Mouse (Mus musculus): ENCODE results near the gene 3300002I08Rik. TPM values are rescaled to one million over a fixed set of nuclear protein-coding genes. Genes with fewer than 3 reads are reported as not detected.
"Not testable (repeated sequence)": the region's sequence is repeated elsewhere in the genome, so short reads cannot be mapped to it uniquely, and the experiment has no call there.

The 3300002I08Rik gene
- 4.3 TPM in 2 replicates for polyA plus RNA-seq (2015; fragmentation: Nextera tagmentation; extraction: Ambion mirVana)

GRCm38 (mm10) chr2:150362113-150362877, at the start of gene 3300002I08Rik:
Gene 3300002I08Rik, minus strand, starts transcription at chr2:150362765.
- WGBS: under 1% methylated on average over 16 of the region's 17 CpGs
- not testable (repeated sequence) for H3K36me3 ChIP-seq (ENCODE audit: insufficient read depth, low read length); H3K4me1 ChIP-seq (ENCODE audit: insufficient read depth, low read depth, low read length); H3K27me3 ChIP-seq (replicated peaks; ENCODE audit: insufficient read depth, low read length); H3K9me3 ChIP-seq (ENCODE audit: low read length)
- ATAC-seq (peak; percentile 99), DNase-seq (ENCODE audit: low spot score) (peak; percentile 93)
- Histone ChIP-seq H3K4me2 (replicated peaks; ENCODE audit: low read depth, low read length) (peak within 1 kb of the TSS; percentile 43), H3K4me3 (ENCODE audit: low read depth, low read length) (peak within 1 kb of the TSS; percentile 64), H3K9ac (replicated peaks; ENCODE audit: low read depth) (peak within 1 kb of the TSS; percentile 48), H3K27ac (ENCODE audit: low read length) (peak within 1 kb of the TSS; percentile 73; the same call in 1 of the 2 replicates)

GRCm38 (mm10) chr2:150412146-150412545, 49.6 kb upstream of the 3300002I08Rik start:
- not testable (repeated sequence) for H3K9ac ChIP-seq (replicated peaks; ENCODE audit: low read depth); H3K4me1 ChIP-seq (ENCODE audit: insufficient read depth, low read depth, low read length); H3K27ac ChIP-seq (ENCODE audit: low read length); ATAC-seq; H3K27me3 ChIP-seq (replicated peaks; ENCODE audit: insufficient read depth, low read length); H3K4me3 ChIP-seq (ENCODE audit: low read depth, low read length); DNase-seq (ENCODE audit: low spot score); H3K9me3 ChIP-seq (ENCODE audit: low read length); H3K36me3 ChIP-seq (ENCODE audit: insufficient read depth, low read length); H3K4me2 ChIP-seq (replicated peaks; ENCODE audit: low read depth, low read length)
- WGBS: 85% methylated on average over 17 of the region's 17 CpGs

GRCm38 (mm10) chr2:150390198-150390597, 27.6 kb upstream of the 3300002I08Rik start:
- ATAC-seq (no peak), DNase-seq (ENCODE audit: low spot score) (no peak)
- 74% methylated on average over 1 of the region's 1 CpGs for WGBS
- H3K27ac ChIP-seq (ENCODE audit: low read length): no peak overlapping the region
- no peaks in the 10 kb centered on the region for H3K9me3 ChIP-seq (ENCODE audit: low read length)
- no peaks in the 10 kb centered on the region for H3K4me1 ChIP-seq (ENCODE audit: insufficient read depth, low read depth, low read length)
- TF ChIP-seq CTCF (IDR thresholded peaks at IDR 0.05) (no peak), EP300 (IDR thresholded peaks at IDR 0.05) (no peak)
- H3K4me2 ChIP-seq (replicated peaks; ENCODE audit: low read depth, low read length): no peak overlapping the region
- H3K36me3 ChIP-seq (ENCODE audit: insufficient read depth, low read length): no peaks in the 10 kb centered on the region
- no peak overlapping the region for H3K4me3 ChIP-seq (ENCODE audit: low read depth, low read length)
- no peak overlapping the region for H3K9ac ChIP-seq (replicated peaks; ENCODE audit: low read depth)
- no peaks in the 10 kb centered on the region for H3K27me3 ChIP-seq (replicated peaks; ENCODE audit: insufficient read depth, low read length)

- H3K36me3 ChIP-seq (ENCODE audit: insufficient read depth, low read length); H3K27ac ChIP-seq (ENCODE audit: low read length); H3K4me3 ChIP-seq (ENCODE audit: low read depth, low read length); H3K4me2 ChIP-seq (replicated peaks; ENCODE audit: low read depth, low read length); H3K4me1 ChIP-seq (ENCODE audit: insufficient read depth, low read depth, low read length); H3K27me3 ChIP-seq (replicated peaks; ENCODE audit: insufficient read depth, low read length); H3K9ac ChIP-seq (replicated peaks; ENCODE audit: low read depth); ATAC-seq; H3K9me3 ChIP-seq (ENCODE audit: low read length); DNase-seq (ENCODE audit: low spot score): not testable (repeated sequence)
- WGBS: 91% methylated on average over 18 of the region's 19 CpGs
These were observed 23.1 kb upstream of the 3300002I08Rik start for GRCm38 (mm10) chr2:150385553-150386106.

- Histone ChIP-seq H3K9ac (replicated peaks; ENCODE audit: low read depth) (peak overlapping the region; percentile 48), H3K4me1 (ENCODE audit: insufficient read depth, low read depth, low read length) (no peaks in the 10 kb centered on the region), H3K27ac (ENCODE audit: low read length) (no peak overlapping the region), H3K4me2 (replicated peaks; ENCODE audit: low read depth, low read length) (peak overlapping the region; percentile 43), H3K36me3 (ENCODE audit: insufficient read depth, low read length) (no peaks in the 10 kb centered on the region), H3K27me3 (replicated peaks; ENCODE audit: insufficient read depth, low read length) (no peaks in the 10 kb centered on the region), H3K4me3 (ENCODE audit: low read depth, low read length) (peak overlapping the region; percentile 64), H3K9me3 (ENCODE audit: low read length) (no peaks in the 10 kb centered on the region)
- TF ChIP-seq EP300 (IDR thresholded peaks at IDR 0.05): no peak
- no peak for DNase-seq (ENCODE audit: low spot score)
- peak; percentile 63 for ATAC-seq
- 8% methylated on average over 4 of the region's 4 CpGs for WGBS
These were observed 289 bp upstream of the 3300002I08Rik start for GRCm38 (mm10) chr2:150362878-150363229.

GRCm38 (mm10) chr2:150357136-150357535, 5.4 kb downstream of the 3300002I08Rik start:
- H3K4me2 ChIP-seq (replicated peaks; ENCODE audit: low read depth, low read length); H3K9me3 ChIP-seq (ENCODE audit: low read length); H3K9ac ChIP-seq (replicated peaks; ENCODE audit: low read depth); H3K36me3 ChIP-seq (ENCODE audit: insufficient read depth, low read length); H3K27me3 ChIP-seq (replicated peaks; ENCODE audit: insufficient read depth, low read length); H3K27ac ChIP-seq (ENCODE audit: low read length); H3K4me3 ChIP-seq (ENCODE audit: low read depth, low read length); H3K4me1 ChIP-seq (ENCODE audit: insufficient read depth, low read depth, low read length); ATAC-seq; DNase-seq (ENCODE audit: low spot score): not testable (repeated sequence)
